Mouse (Mus musculus) CH12.LX (cell line): ENCODE measurements around the gene Skap1. TPM values are rescaled to one million over a fixed set of nuclear protein-coding genes. Genes with fewer than 3 reads are reported as not detected.

Source experiments
- DNase-seq: peaks from one replicate; pipeline ENCODE4 v3.0.0-alpha.2; 2013; ENCODE audit errors: extremely low read depth
- H3K27ac ChIP-seq: 2 replicates; pipeline ENCODE4 v1.5.1; 2012; ENCODE audit warnings: low read depth, mild to moderate bottlenecking, control low read depth, moderate library complexity; ENCODE audit not compliant: insufficient read depth
- H3K27me3 ChIP-seq: replicated peaks from 2 replicates; pipeline ENCODE3; 2012; ENCODE audit warnings: inconsistent platforms
- H3K36me3 ChIP-seq, 2 experiments: replicated peaks in 1 of 2; 2 replicates each; pipeline versions ENCODE3 to v1.6.1; 2012; ENCODE audit warnings: inconsistent platforms in 1 of 2, low read length in 1 of 2, mild to moderate bottlenecking in 1 of 2, mixed read lengths in 1 of 2, moderate library complexity in 1 of 2; ENCODE audit not compliant: control insufficient read depth in 1 of 2, insufficient read depth in 1 of 2
- H3K4me1 ChIP-seq, 2 experiments: 2 replicates each; pipeline ENCODE4 v1.6.1; 2012; ENCODE audit warnings: inconsistent platforms in 1 of 2, moderate library complexity in 1 of 2; ENCODE audit not compliant: insufficient read depth in 2 of 2, control insufficient read depth in 1 of 2
- H3K4me2 ChIP-seq: 2 replicates; pipeline ENCODE4 v1.6.1; 2012; ENCODE audit warnings: low read depth, mild to moderate bottlenecking, control low read depth; ENCODE audit not compliant: poor library complexity, insufficient read depth, severe bottlenecking
- H3K4me3 ChIP-seq, 3 experiments: fragments of 150-350 bp in 1 of 3; sonication (generic) in 1 of 3; replicated peaks in 1 of 3; 2 replicates each; pipeline versions ENCODE3 to v1.5.1; 2011 to 2012; ENCODE audit warnings: low read depth in 2 of 3, low read length in 2 of 3, mild to moderate bottlenecking in 2 of 3, moderate library complexity in 2 of 3, control low read depth in 1 of 3, improper control_type of control experiment in 1 of 3, inconsistent platforms in 1 of 3, mixed read lengths in 1 of 3; ENCODE audit not compliant: poor library complexity in 1 of 3
- H3K79me2 ChIP-seq: replicated peaks from 2 replicates; pipeline ENCODE4 v1.6.1; 2012; ENCODE audit warnings: mild to moderate bottlenecking, moderate library complexity; ENCODE audit not compliant: control insufficient read depth, poor library complexity, insufficient read depth, severe bottlenecking; ENCODE audit errors: extremely low read depth
- H3K9ac ChIP-seq: 2 replicates; pipeline ENCODE4 v1.6.1; 2012; ENCODE audit warnings: low read depth, mild to moderate bottlenecking, control low read depth, moderate library complexity; ENCODE audit not compliant: insufficient read depth
- H3K9me3 ChIP-seq: replicated peaks from 2 replicates; pipeline ENCODE3; 2012; ENCODE audit warnings: low read length, inconsistent platforms, mixed read lengths
- CTCF ChIP-seq, 2 experiments: IDR thresholded peaks in 1 of 2; conservative IDR thresholded peaks in 1 of 2; 2 replicates each; pipeline ENCODE4 v1.5.1; 2011 to 2012; ENCODE audit warnings: low read depth in 2 of 2, low read length in 2 of 2, improper control_type of control experiment in 1 of 2, inconsistent platforms in 1 of 2, mild to moderate bottlenecking in 1 of 2, moderate library complexity in 1 of 2
- ELF1 ChIP-seq: IDR thresholded peaks from 2 replicates; pipeline ENCODE4 v1.6.1; 2014; ENCODE audit warnings: low read depth, mild to moderate bottlenecking, inconsistent platforms, low read length, improper control_type of control experiment
- EP300 ChIP-seq: IDR thresholded peaks from 2 replicates; pipeline ENCODE4 v1.6.1; 2011; ENCODE audit warnings: low read length, improper control_type of control experiment
- HCFC1 ChIP-seq: IDR thresholded peaks from 2 replicates; pipeline ENCODE4 v1.6.1; 2012; ENCODE audit warnings: low read depth, mild to moderate bottlenecking, inconsistent platforms, low read length, improper control_type of control experiment
- KAT2A ChIP-seq: IDR thresholded peaks from 2 replicates; pipeline ENCODE4 v1.6.1; 2012; ENCODE audit warnings: low read length, improper control_type of control experiment, inconsistent platforms; ENCODE audit not compliant: insufficient replicate concordance
- MAFK ChIP-seq: IDR thresholded peaks from 2 replicates; pipeline ENCODE4 v1.6.1; 2011; ENCODE audit warnings: low read length, improper control_type of control experiment; ENCODE audit not compliant: insufficient replicate concordance
- MAX ChIP-seq: IDR thresholded peaks from 2 replicates; pipeline ENCODE4 v1.6.1; 2011; ENCODE audit warnings: low read length, improper control_type of control experiment
- MYC ChIP-seq: IDR thresholded peaks from 2 replicates; pipeline ENCODE4 v1.6.1; 2011; ENCODE audit warnings: low read depth, mild to moderate bottlenecking, improper control_type of control experiment, low read length
- NELFE ChIP-seq: IDR thresholded peaks from 2 replicates; pipeline ENCODE4 v1.6.1; 2011; ENCODE audit warnings: low read depth, low read length, improper control_type of control experiment
- POLR2A ChIP-seq: IDR thresholded peaks from 2 replicates; pipeline ENCODE4 v1.6.1; 2011; ENCODE audit warnings: low read depth, mild to moderate bottlenecking, improper control_type of control experiment, low read length
- RAD21 ChIP-seq: IDR thresholded peaks from 2 replicates; pipeline ENCODE4 v1.6.1; 2011; ENCODE audit warnings: low read depth, mild to moderate bottlenecking, low read length, improper control_type of control experiment, moderate library complexity
- SIN3A ChIP-seq: IDR thresholded peaks from 2 replicates; pipeline ENCODE4 v1.6.1; 2012; ENCODE audit warnings: low read length, improper control_type of control experiment, inconsistent platforms
- SMC3 ChIP-seq: IDR thresholded peaks from 2 replicates; pipeline ENCODE4 v1.6.1; 2011; ENCODE audit warnings: low read depth, low read length, improper control_type of control experiment
- TBP ChIP-seq: conservative IDR thresholded peaks from 2 replicates; pipeline ENCODE4 v1.6.1; 2011; ENCODE audit warnings: low read depth, low read length, improper control_type of control experiment
- TCF12 ChIP-seq: IDR thresholded peaks from 2 replicates; pipeline ENCODE4 v1.6.1; 2014; ENCODE audit warnings: low read depth, mild to moderate bottlenecking, inconsistent platforms, low read length, improper control_type of control experiment
- UBTF ChIP-seq: IDR thresholded peaks from 2 replicates; pipeline ENCODE4 v1.6.1; 2012; ENCODE audit warnings: low read depth, mild to moderate bottlenecking, inconsistent platforms, low read length, improper control_type of control experiment, moderate library complexity
- ZC3H11A ChIP-seq: IDR thresholded peaks from 2 replicates; pipeline ENCODE4 v1.6.1; 2012; ENCODE audit warnings: low read depth, mild to moderate bottlenecking, inconsistent platforms, low read length, improper control_type of control experiment
- ZNF384 ChIP-seq: IDR thresholded peaks from 2 replicates; pipeline ENCODE4 v1.6.1; 2012; ENCODE audit warnings: low read depth, low read length, improper control_type of control experiment, inconsistent platforms
- dilution Hi-C: fragments of 300-500 bp; cut with MboI; formaldehyde crosslinking; loops from 2 replicates; pipeline ENCODE4 v1.14.3; 2020; ENCODE audit warnings: low sequenced_read_pairs; ENCODE audit not compliant: extremely low pct_unique_long_range_greater_than_20kb, extremely low pct_ligation_motif_present
- in situ Hi-C: fragments of 300-500 bp; cut with MboI; formaldehyde crosslinking; loops from 3 replicates; pipeline ENCODE4 v1.14.3; 2019; ENCODE audit warnings: low sequenced_read_pairs, low pct_ligation_motif_present, low pct_unique_long_range_greater_than_20kb, mixed read lengths
- polyA plus RNA-seq: library from polyadenylated mRNA; unstranded; fragments of >175 nt; gene quantifications from 2 replicates; pipeline ENCODE4 v1.2.1, GENCODE M21; 2012; ENCODE audit warnings: low read depth; ENCODE audit not compliant: insufficient read length
- total RNA-seq, 2 experiments: library from RNA; depleted of rRNA; stranded (reverse); fragments of 300-350 nt in 1 of 2; fragments of >200 nt in 1 of 2; gene quantifications; 2 replicates each; pipeline ENCODE4 v1.2.3; 2012 to 2014

The Skap1 gene
- total and polyA plus RNA-seq, 3 experiments, result not detected

- no peak overlapping the region for H3K4me2 ChIP-seq
- in situ Hi-C loops, result no loop called here
- peaks cover 18% of the 10 kb centered on the region for H3K27me3 ChIP-seq
- peaks cover 0 to 9% of the 10 kb centered on the region in 2 experiments; a peak in 2 of 4 replicates for H3K4me1 ChIP-seq
- no peaks in the 10 kb centered on the region for H3K9me3 ChIP-seq
- dilution Hi-C loops, result no loop called here
- H3K27ac ChIP-seq, result no peak overlapping the region
- no peak for DNase-seq
- TF ChIP-seq ZC3H11A, result no peak
- no peak for TF ChIP-seq MAX
- peak in 1 of 2 experiments; percentile 48; a peak in 2 of 4 replicates for TF ChIP-seq CTCF (conservative IDR thresholded peaks at IDR 0.05 in 1 of 2, IDR thresholded peaks at IDR 0.05 in 1 of 2; ENCODE audit: low read depth in 2 of 2, low read length in 2 of 2)
- no peak for TF ChIP-seq EP300
- peak; percentile 25; the same call in 1 of the 2 replicates for TF ChIP-seq SMC3
- no peak for TF ChIP-seq HCFC1
- no peak for TF ChIP-seq MYC
- 0 out of 2 replicates have a peak, but pooled peaks have one; percentile 29 for TF ChIP-seq SIN3A
- TF ChIP-seq RAD21, result peak; percentile 25
- TF ChIP-seq MAFK, result no peak
- TF ChIP-seq TCF12, result no peak
- no peak for TF ChIP-seq ELF1
- no peak for TF ChIP-seq TBP
- H3K9ac ChIP-seq, result no peak overlapping the region
- no peak overlapping the region for H3K4me3 ChIP-seq
- no peaks in the 10 kb centered on the region for H3K79me2 ChIP-seq
- no peaks in the 10 kb centered on the region for H3K36me3 ChIP-seq
Measured at GRCm38 (mm10) chr11:96624436-96624835, 160.0 kb downstream of the Skap1 start.

GRCm38 (mm10) chr11:96629775-96630174, 165.4 kb downstream of the Skap1 start:
- Histone ChIP-seq H3K4me1 (peaks cover 0 to 6% of the 10 kb centered on the region in 2 experiments; a peak in 1 of 4 replicates), H3K27me3 (peaks cover 2% of the 10 kb centered on the region), H3K79me2 (no peaks in the 10 kb centered on the region), H3K36me3 (no peaks in the 10 kb centered on the region), H3K4me3 (no peak overlapping the region), H3K9me3 (no peaks in the 10 kb centered on the region), H3K27ac (no peak overlapping the region), H3K9ac (no peak overlapping the region), H3K4me2 (no peak overlapping the region)
- dilution Hi-C loops, result no loop called here
- in situ Hi-C loops, result no loop called here
- no peak for DNase-seq
- TF ChIP-seq POLR2A (peak; percentile 25; the same call in 1 of the 2 replicates), KAT2A (no peak), ZC3H11A (no peak), TCF12 (no peak), UBTF (no peak), NELFE (no peak), ZNF384 (no peak), SMC3 (no peak)
